Mouse (Mus musculus): ENCODE data around the gene Stk10.

GRCm38 (mm10) chr11:32561465-32562355, 28.6 kb downstream of the Stk10 start:
- TF ChIP-seq CTCF (IDR thresholded peaks at IDR 0.05; ENCODE audit: low read depth): 0 out of 2 replicates have a peak, but pooled peaks have one; percentile 0
- TF ChIP-seq EP300 (IDR thresholded peaks at IDR 0.05; ENCODE audit: low read depth): no peak

Data from liver, embryonic 14.5 days (tissue).